Mouse (Mus musculus): ENCODE results near the gene Sp2.
A peak's percentile ranks its signal among the peaks of the same experiment; 100 is the strongest.

The Sp2 gene

GRCm38 (mm10) chr11:96982859-96983258, at the start of gene Sp2:
TSS of gene Sp2 (minus strand) at chr11:96982959.
- ATAC-seq (ENCODE audit: insufficient number of reproducible peaks, low FRiP score, low TSS enrichment), result no peak

- ATAC-seq (ENCODE audit: insufficient number of reproducible peaks, low FRiP score, low TSS enrichment), result no peak
Observed at GRCm38 (mm10) chr11:97032499-97032898, 49.7 kb upstream of the Sp2 start.

- ATAC-seq (ENCODE audit: insufficient number of reproducible peaks, low FRiP score, low TSS enrichment), result no peak
Observed at GRCm38 (mm10) chr11:97031977-97032376, 49.2 kb upstream of the Sp2 start.

- ATAC-seq (ENCODE audit: insufficient number of reproducible peaks, low FRiP score, low TSS enrichment), result no peak
Observed at GRCm38 (mm10) chr11:97030426-97030825, 47.7 kb upstream of the Sp2 start.

GRCm38 (mm10) chr11:97029686-97030417, 47.1 kb upstream of the Sp2 start, which contains the start of gene Scrn2:
TSS of gene Scrn2 (plus strand) at chr11:97029938.
- peak; percentile 67; the same call in 1 of the 2 replicates for ATAC-seq (ENCODE audit: insufficient number of reproducible peaks, low FRiP score, low TSS enrichment)

GRCm38 (mm10) chr11:97025721-97026344, 43.1 kb upstream of the Sp2 start:
- 0 out of 2 replicates have a peak, but pooled peaks have one; percentile 22 for ATAC-seq (ENCODE audit: insufficient number of reproducible peaks, low FRiP score, low TSS enrichment)

GRCm38 (mm10) chr11:97024977-97025376, 42.2 kb upstream of the Sp2 start:
- no peak for ATAC-seq (ENCODE audit: insufficient number of reproducible peaks, low FRiP score, low TSS enrichment)

GRCm38 (mm10) chr11:97021873-97022484, 39.2 kb upstream of the Sp2 start:
- peak; percentile 23; the same call in 1 of the 2 replicates for ATAC-seq (ENCODE audit: insufficient number of reproducible peaks, low FRiP score, low TSS enrichment)

GRCm38 (mm10) chr11:97021121-97021765, 38.5 kb upstream of the Sp2 start:
- ATAC-seq (ENCODE audit: insufficient number of reproducible peaks, low FRiP score, low TSS enrichment), result no peak; the same call in 1 of the 2 replicates

GRCm38 (mm10) chr11:97019345-97019708, 36.6 kb upstream of the Sp2 start:
- no peak for ATAC-seq (ENCODE audit: insufficient number of reproducible peaks, low FRiP score, low TSS enrichment)

- no peak for ATAC-seq (ENCODE audit: insufficient number of reproducible peaks, low FRiP score, low TSS enrichment)
Observed at GRCm38 (mm10) chr11:97018583-97019344, 36.0 kb upstream of the Sp2 start.

GRCm38 (mm10) chr11:97017696-97018582, 35.2 kb upstream of the Sp2 start:
- no peak for ATAC-seq (ENCODE audit: insufficient number of reproducible peaks, low FRiP score, low TSS enrichment)

GRCm38 (mm10) chr11:97013121-97013670, 30.4 kb upstream of the Sp2 start, which contains the start of gene Sp6:
TSS of gene Sp6 (plus strand) at chr11:97013394.
- ATAC-seq (ENCODE audit: insufficient number of reproducible peaks, low FRiP score, low TSS enrichment), result no peak

- ATAC-seq (ENCODE audit: insufficient number of reproducible peaks, low FRiP score, low TSS enrichment), result no peak
Observed at GRCm38 (mm10) chr11:97009198-97009790, 26.5 kb upstream of the Sp2 start.

- ATAC-seq (ENCODE audit: insufficient number of reproducible peaks, low FRiP score, low TSS enrichment), result no peak
Observed at GRCm38 (mm10) chr11:97007093-97007794, 24.5 kb upstream of the Sp2 start.

- ATAC-seq (ENCODE audit: insufficient number of reproducible peaks, low FRiP score, low TSS enrichment), result no peak
Observed at GRCm38 (mm10) chr11:97003170-97003569, 20.4 kb upstream of the Sp2 start.

- ATAC-seq (ENCODE audit: insufficient number of reproducible peaks, low FRiP score, low TSS enrichment), result no peak; the same call in 1 of the 2 replicates
Observed at GRCm38 (mm10) chr11:96997380-96997956, 14.7 kb upstream of the Sp2 start.
